Mouse (Mus musculus) kidney, adult 2 months (tissue): ENCODE data around the gene Tecta.

ENCODE experiments used
- CTCF ChIP-seq: fragments of 200-500 bp; conservative IDR thresholded peaks from 2 replicates; pipeline ENCODE4 v1.5.1; 2011; ENCODE audit warnings: low read depth, mild to moderate bottlenecking, control low read depth, low read length, moderate library complexity, mixed read lengths; ENCODE audit not compliant: insufficient read depth, insufficient read length
- POLR2A ChIP-seq: fragments of 200-500 bp; IDR thresholded peaks from one replicate; pipeline ENCODE4 v1.6.1; 2011; ENCODE audit warnings: low read depth, low read length, control low read depth

GRCm38 (mm10) chr9:42428060-42428924 is 28.6 kb upstream of the Tecta start:
- TF ChIP-seq CTCF (no peak), POLR2A (no peak)
